Mouse (Mus musculus) gastrocnemius, postnatal 14 days (tissue): ENCODE results near the gene Itpr2. TPM values are rescaled to one million over a fixed set of nuclear protein-coding genes. Genes with fewer than 3 reads are reported as not detected.
A peak's percentile ranks its signal among the peaks of the same experiment; 100 is the strongest.

Source experiments
- DNase-seq: peaks from one replicate; pipeline ENCODE4 v3.0.0; 2021; ENCODE audit warnings: mixed read lengths
- intact Hi-C: fragments of 180-260 bp; cut with DNase I; formaldehyde crosslinking; loops from one replicate; pipeline ENCODE4 v1.15.1; 2025; ENCODE audit warnings: low total_unique reads
- total RNA-seq, 2 experiments: library from RNA; stranded (reverse); gene quantifications; 2 replicates each; pipeline ENCODE4 v1.2.3; 2021

Itpr2 gene
- total RNA-seq, 2 experiments from 2014 or later = 9.1 to 14.6 TPM

- DNase-seq = no peak
- intact Hi-C loops = no loop called here
Observed at GRCm38 (mm10) chr6:146254216-146254820, 247.7 kb downstream of the Itpr2 start.

- intact Hi-C loops = no loop called here
- no peak for DNase-seq
Observed at GRCm38 (mm10) chr6:146249096-146249495, 252.9 kb downstream of the Itpr2 start.

GRCm38 (mm10) chr6:146248341-146248740, 253.7 kb downstream of the Itpr2 start:
- no peak for DNase-seq
- intact Hi-C loops = no loop called here

GRCm38 (mm10) chr6:146247906-146248305, 254.1 kb downstream of the Itpr2 start:
- intact Hi-C loops = no loop called here
- DNase-seq = no peak

DNA sequence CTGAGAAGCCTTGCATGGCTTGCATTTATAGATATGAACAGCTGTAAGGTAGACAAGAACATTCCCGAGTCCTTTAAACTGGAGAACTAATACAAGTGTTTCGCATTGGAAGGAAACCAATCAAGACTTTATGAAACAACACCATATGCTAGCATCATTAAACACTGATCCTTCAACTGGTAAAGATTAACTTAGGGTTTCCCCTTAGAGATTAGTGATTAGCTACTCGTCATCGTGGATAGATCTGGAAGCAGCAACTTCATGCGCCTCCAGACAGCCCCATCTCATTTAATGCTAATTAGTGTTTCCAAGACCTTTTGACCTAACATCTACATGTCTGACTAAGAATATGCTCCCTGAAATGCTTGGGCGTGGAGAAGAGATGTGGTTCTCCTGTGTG, 255.7 kb downstream of the Itpr2 start:
- intact Hi-C loops = no loop called here
- no peak for DNase-seq

DNA sequence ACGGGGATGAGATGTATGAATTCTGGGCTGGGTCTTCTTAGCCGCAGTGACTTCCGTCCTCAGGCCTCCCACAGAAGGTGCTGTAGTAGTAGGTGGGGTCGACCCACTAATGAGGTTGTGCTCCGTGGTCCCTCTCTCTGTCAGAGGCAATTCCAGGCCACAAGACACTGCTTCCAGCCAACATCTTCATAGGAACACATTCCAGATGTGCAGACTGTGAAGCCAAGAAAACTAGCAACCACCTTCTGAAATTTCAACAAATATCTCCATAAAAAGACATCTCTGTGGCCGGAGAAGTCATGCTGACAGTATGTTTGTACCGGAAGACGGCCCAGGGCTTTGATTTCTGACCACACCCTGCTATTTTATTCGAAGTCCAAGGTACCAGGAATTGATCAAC, 256.1 kb downstream of the Itpr2 start:
- DNase-seq = peak; percentile 27
- intact Hi-C loops = no loop called here

DNA sequence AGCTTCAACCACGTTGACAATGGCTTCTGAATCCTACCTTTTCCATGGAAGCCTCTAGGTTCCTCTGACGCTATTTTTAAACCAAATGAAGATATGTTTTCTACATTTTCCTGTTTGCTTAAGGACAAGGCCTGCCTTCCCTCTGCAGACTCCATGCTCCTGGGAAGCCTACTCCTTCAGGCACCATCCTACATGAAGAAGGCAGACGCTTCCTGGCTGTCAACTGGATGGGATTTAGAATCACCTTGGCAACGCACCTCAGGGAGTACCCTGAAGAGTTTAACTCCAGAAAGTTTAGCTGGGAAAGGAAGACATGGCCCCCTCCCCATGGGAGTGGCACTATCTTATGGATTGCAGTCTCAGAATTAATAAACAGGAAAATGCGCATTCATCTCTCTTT, 259.0 kb downstream of the Itpr2 start:
- intact Hi-C loops = no loop called here
- DNase-seq = no peak

DNA sequence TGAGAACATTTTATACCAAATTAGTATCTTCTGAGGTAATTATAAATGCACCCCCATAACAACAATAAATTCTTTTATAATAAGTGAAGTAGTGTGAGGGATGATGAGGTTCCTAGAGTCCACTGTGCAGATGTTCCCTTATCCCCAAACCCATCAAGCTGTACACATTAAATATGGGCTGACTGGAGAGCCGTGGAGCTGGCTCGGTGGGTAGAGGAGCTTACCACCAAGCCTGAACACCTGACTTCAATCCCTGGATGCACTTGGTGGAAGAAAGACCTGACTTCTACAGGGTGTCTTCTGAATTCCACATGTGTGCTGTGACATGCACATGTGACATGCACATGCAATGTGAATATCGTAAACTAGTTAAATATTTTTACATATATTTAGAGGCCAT, 260.7 kb downstream of the Itpr2 start:
- no peak for DNase-seq
- intact Hi-C loops = no loop called here

DNA sequence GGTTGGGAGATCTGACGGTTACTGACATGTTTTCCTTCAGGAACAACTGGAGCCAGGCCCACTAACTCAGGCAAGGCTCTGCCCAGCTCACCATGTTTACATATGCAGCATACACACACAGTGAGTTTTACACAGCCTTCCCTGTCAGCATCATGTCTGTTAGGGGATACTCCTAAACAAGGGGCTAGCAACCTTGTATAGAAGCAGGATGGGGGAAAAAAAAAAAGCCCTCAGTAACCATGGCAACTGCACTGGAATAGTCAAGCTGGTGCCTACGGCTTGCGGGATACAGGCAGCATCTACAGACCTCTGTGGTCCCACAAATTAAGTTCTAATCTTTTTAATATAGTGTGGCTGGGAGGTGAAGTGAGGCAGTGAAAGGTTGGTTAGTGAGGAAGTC, 266.9 kb downstream of the Itpr2 start:
- intact Hi-C loops = no loop called here
- DNase-seq = no peak

DNA sequence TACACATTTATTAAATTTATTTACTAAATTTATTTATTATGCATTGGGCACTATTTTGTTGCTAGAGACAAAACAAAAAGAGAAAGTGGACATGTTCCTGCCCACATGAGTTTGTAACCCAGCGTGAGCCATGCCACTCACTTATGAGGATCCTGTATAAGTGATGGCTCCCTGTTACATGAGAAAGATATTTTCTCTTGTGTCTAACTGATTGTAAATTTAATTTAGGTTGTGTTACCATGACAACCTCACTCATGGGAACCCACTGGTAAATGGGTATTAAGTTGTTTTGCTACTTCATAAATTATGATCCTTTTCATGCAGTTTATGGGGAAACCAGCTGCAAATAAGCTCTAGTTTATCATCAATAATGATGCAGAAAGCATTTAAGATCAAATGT, 267.6 kb downstream of the Itpr2 start:
- intact Hi-C loops = no loop called here
- DNase-seq = no peak

DNA sequence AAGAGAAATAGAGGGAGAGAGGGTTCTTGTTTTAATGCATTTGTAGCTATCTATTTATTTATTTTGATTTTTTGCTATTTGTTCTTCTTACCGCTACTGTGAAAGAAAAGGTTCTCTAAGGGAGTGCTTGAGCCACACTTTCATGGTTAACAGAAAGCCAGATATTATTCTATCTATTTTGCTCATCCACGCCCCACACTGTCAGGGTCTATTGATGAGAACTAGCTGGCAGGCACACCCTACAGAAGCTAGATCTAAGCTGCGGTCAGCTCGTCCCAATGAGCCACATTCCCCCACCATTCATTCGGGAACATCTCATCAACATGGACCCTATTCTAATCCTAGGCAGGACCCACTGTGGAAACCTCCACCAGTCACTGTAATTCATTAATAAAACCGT, 271.1 kb downstream of the Itpr2 start:
- intact Hi-C loops = no loop called here
- no peak for DNase-seq

GRCm38 (mm10) chr6:146230373-146230788, 271.6 kb downstream of the Itpr2 start:
- no peak for DNase-seq
- intact Hi-C loops = no loop called here

- intact Hi-C loops = no loop called here
- DNase-seq = no peak
Observed at GRCm38 (mm10) chr6:146229967-146230366, 272.1 kb downstream of the Itpr2 start.

GRCm38 (mm10) chr6:146229519-146229918, 272.5 kb downstream of the Itpr2 start:
- DNase-seq = no peak
- intact Hi-C loops = no loop called here

GRCm38 (mm10) chr6:146228048-146228447, 274.0 kb downstream of the Itpr2 start:
- no peak for DNase-seq

GRCm38 (mm10) chr6:146222403-146223063, 279.5 kb downstream of the Itpr2 start:
- DNase-seq = no peak
- intact Hi-C loops = no loop called here

More at GRCm38 (mm10) chr6:146228048-146228447, 274.0 kb downstream of the Itpr2 start:
- intact Hi-C loops = no loop called here

GRCm38 (mm10) chr6:146221371-146222336, 280.4 kb downstream of the Itpr2 start:
- intact Hi-C loops = no loop called here
- no peak for DNase-seq

DNA sequence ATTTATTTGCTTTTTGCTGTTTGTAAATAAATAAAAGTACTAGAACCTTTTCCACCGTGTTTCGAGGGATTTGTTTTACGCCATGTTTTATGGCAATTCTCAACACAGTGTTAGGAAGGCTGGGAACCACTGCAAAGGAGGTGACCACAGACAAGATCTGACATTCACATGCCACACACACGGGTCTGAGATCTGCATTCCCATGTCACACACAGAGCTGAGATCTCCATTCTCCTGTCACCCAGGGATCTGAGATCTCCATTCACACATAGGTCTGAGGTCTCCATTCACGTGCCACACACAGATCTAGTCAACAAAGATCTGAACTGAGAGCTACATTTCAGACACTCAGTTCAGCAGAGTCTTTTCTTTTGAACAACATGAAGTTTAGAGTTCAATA, 282.0 kb downstream of the Itpr2 start:
- no peak for DNase-seq
- intact Hi-C loops = no loop called here

GRCm38 (mm10) chr6:146219534-146219933, 282.5 kb downstream of the Itpr2 start:
- DNase-seq = no peak
- intact Hi-C loops = no loop called here

DNA sequence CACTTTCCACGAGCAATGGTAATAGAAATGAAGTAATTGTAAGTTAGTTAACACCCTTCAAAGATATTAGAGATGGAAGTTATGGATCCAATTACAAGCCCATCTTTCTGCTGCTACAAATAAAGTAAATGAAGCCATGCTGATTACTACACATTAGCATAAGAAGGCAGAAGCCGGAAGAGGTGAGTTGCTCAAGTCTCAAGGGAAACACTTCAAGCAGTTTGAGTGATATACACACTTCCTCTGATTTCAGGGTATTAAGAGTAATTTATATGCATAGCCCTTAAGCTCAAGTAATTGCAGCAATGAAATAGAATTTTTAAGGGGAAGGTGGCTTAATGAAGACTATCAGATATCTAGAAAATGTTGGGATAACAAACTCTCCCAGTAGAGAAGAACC, 286.7 kb downstream of the Itpr2 start:
- DNase-seq = no peak

More for the DNA sequence above, 286.7 kb downstream of the Itpr2 start:
- intact Hi-C loops = no loop called here
